Mouse (Mus musculus) spleen, postnatal 4 days (tissue): ENCODE measurements at regions not wholly inside any gene's neighbourhood (a gene's known extent, or its start where the extent isn't known, plus 50 kb on each side); places are given as distances from the start of the nearest gene placed in this dataset.
"Not testable (repeated sequence)": the region's sequence is repeated elsewhere in the genome, so short reads cannot be mapped to it uniquely, and the experiment has no call there.

Experiments used
- DNase-seq, 2 experiments: peaks; one replicate each; pipeline ENCODE4 v3.0.0; 2022; ENCODE audit warnings: low spot score in 2 of 2

DNA sequence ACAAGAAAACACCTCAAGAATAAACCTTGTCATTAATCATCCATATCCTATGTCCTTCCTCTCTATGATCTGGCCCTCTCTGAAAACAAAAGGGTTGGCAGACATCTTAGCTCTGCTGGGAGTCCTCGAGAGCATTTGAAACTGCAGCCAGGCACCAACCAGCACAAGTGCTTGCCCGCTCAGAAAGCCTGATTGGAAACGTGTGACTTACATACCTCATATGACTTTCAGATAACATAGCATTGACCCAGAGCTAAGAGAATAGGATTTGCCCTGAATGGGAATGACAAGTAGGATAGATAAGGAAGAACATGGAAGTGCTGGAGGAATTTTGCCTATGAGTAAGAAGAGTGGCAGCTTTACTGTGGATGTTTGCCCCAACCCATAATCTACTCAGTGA, 447.1 kb upstream of the Dab2 start:
- no peak for DNase-seq

- no peak for DNase-seq
Observed at GRCm38 (mm10) chr15:5869289-5869688, 430.3 kb upstream of the Dab2 start.

DNA sequence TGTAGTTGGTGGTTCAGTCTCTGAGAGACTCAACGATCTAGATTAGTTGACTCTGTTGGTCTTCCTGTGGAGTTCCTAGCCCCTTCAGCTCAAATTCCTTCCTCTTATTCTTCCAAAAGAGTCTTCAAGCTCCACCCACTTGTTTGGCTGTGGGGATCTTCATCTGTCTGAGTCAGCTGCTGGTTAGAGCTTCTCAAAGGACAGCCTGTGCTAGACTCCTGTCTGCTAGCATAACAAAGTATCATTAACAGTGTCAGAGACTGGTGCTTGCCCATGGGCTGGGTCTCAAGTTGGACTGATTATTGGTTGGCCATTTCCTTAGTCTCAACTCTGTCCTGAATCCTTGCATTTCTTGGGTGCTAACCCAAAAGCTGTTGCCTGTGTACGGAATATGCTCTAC, 429.7 kb upstream of the Dab2 start:
- no peak for DNase-seq

GRCm38 (mm10) chr15:5872042-5872441, 427.5 kb upstream of the Dab2 start:
- DNase-seq: no peak

DNA sequence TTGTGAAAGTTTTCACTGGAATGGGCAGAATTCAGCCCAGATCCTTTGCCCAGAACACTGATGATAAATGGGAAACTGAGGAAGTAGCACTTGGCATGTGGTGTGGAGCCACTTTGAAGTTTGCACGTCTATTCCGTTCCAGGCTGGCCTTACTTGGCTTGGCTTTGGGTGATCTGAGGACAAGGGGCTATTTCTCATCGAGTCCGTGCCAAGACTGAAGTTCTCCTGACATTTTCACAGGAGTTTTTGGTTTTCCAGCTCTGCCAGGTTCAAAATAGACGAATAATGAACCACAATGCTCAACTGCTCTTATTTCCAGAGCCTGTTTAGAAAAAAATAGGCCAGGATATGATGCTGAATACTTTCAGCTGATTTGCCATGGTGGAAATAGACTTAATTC, 421.8 kb upstream of the Dab2 start:
- no peak for DNase-seq

- DNase-seq: no peak
Observed at GRCm38 (mm10) chr15:5891188-5891587, 408.4 kb upstream of the Dab2 start.

- DNase-seq: no peak
Observed at GRCm38 (mm10) chr15:5892034-5892433, 407.6 kb upstream of the Dab2 start.

- DNase-seq: not testable (repeated sequence)
Observed at GRCm38 (mm10) chr15:5895688-5896470, 403.7 kb upstream of the Dab2 start.

DNA sequence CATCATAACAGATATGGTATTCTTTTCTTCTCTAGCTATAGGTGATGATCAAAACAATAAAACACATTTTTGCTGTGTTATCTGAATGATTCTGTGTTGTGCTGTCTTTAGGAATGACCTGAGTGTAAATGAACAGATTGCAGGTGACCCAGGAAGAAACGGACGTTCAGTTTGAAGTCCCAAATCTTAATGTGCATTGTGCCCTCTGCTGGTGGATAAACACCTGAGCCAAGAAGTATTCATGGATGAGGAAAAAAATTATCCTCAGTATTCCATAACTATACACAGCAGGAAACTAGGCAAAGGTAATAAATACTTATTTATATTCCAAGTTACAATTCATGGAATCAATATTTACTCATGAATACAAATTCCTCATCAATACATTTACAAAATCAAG, 384.3 kb upstream of the Dab2 start:
- DNase-seq: no peak

- DNase-seq: no peak
Observed at GRCm38 (mm10) chr15:5920058-5920457, 379.5 kb upstream of the Dab2 start.

GRCm38 (mm10) chr15:5927768-5928167, 371.8 kb upstream of the Dab2 start:
- DNase-seq: no peak

- DNase-seq: no peak
Observed at GRCm38 (mm10) chr15:5933586-5933985, 366.0 kb upstream of the Dab2 start.

- no peak for DNase-seq
Observed at GRCm38 (mm10) chr15:5940945-5941344, 358.6 kb upstream of the Dab2 start.

DNA sequence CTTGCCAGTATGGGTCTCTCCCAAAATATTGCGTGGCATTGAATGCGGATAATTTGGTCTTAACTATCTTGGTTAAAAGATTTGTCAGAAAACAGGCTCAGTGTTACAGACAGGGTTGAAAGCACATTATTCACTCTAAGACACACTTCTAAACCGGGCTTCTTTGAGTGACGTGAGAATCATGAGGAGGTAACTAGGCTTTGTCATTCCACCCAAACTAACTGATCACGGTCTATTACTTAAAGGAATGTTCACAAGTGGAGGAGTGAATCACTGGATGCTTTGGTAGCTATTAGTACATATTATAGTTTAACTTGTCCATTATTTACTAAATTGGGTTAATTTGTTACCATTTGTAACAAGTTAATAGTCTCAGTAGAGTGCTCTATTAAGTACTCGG, 352.9 kb upstream of the Dab2 start:
- no peak for DNase-seq

DNA sequence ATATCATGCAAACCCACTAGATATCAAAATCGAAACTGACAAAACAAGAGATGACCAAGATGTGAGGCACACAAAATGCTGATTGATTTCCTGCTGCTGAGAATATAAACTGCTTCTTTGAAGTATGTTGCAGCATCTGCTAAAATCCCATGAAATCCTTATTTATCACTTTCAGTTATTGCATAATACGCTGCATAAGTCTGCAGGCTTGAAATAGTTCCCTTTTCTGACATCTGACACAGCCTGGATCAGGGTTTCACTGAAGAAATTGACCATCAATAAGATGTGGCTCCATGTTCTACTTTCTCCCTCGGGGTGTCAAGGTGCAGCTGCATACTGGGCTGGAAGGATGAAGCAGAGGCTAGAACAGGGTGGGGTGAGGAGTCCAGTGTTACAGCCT, 348.7 kb upstream of the Dab2 start:
- no peak for DNase-seq

- not testable (repeated sequence) for DNase-seq
Observed at GRCm38 (mm10) chr15:5951661-5952060, 347.9 kb upstream of the Dab2 start.

DNA sequence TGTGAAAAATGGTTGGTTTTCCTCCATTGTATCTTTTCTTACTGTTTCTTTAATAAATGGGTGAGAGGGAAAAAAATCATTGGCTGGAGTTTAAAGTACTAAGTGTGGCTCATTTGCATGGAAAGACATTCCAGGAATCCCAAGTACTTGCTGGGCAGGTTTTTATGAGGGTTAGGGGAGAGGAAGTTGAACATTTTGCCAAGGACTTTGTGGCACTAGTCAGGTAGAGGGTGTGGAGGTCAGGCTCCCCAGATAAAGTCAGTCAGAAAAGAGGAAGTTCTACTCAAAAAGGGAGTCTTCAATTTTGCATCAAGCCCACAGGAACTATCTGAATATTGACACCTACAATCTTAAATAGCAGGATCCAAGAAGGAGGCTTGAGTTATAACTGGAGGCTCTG, 346.5 kb upstream of the Dab2 start:
- no peak for DNase-seq

DNA sequence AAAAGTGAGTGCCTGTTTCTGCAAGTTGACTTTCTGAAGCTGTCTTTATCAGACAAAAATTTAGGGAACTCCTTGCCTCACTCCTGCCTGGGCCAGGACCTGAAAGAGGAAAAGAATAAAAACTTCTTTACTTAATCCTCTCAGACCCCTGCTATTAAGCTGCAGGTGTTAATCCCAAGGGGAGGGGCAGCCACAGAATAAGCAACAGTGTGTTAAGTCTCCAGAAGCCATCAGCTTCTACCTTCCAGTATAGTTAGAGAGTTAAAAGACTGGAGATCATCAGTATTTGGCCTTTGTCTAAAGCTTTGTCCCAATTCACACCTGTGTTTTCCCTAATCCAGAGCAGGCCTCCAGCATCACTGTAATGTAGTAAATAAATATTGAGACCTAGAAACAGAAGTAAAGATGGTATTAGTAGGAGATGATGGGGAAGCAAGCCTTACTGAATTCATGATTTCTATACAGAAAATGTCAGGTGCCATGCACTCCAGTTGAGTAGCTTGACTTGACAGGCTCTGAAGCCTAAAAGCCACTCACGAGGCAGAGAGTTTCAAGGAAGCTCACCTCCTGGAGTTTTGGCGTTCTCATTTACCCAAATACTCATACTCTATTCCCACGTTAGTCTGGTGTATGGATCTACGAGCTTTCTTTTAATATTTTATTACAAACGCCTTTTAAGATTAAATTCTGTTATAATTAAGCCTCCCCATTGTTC, 308.1 kb upstream of the Dab2 start:
- no peak for DNase-seq

DNA sequence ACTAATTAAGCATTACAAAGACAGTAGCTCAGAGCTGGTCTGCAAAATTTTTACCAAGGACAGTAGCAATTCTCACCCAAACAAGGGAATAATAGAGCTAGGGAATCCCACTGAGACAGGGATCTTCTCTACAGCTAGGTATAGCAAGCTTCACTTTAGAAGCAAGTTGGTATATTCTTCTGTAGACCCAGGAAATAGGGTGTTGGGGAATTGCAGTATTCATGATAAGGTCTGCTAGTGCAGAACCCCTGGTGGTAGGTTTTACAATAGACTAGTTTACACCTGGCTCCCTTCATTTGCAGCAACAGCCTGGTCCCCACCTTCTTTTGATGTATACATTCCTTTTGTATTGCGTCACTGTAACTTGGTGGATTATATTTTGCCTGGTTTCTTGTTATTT, 307.4 kb upstream of the Dab2 start:
- not testable (repeated sequence) for DNase-seq

DNA sequence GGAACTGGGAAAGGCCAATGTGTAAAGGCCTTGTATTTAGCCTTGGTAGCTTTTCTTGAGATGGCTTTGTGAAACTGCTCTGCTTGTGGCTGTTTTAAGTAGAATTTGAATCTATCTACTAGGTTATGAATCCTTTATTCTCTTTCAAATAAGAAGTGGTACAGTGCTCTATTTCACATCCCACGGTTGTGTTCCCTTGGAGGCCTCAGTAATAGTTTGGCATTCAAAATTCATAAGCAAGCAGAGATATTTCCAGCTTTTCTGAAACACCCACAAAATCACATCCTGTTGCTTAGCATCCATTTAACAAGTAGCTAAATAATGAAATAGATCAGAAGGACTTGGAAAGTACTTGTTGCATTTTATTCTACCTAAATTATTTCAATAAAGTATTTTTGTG, 298.8 kb upstream of the Dab2 start:
- DNase-seq: no peak

- DNase-seq: no peak
Observed at GRCm38 (mm10) chr15:6001394-6001793, 298.2 kb upstream of the Dab2 start.

- DNase-seq: no peak
Observed at GRCm38 (mm10) chr15:6014982-6015381, 284.6 kb upstream of the Dab2 start.

DNA sequence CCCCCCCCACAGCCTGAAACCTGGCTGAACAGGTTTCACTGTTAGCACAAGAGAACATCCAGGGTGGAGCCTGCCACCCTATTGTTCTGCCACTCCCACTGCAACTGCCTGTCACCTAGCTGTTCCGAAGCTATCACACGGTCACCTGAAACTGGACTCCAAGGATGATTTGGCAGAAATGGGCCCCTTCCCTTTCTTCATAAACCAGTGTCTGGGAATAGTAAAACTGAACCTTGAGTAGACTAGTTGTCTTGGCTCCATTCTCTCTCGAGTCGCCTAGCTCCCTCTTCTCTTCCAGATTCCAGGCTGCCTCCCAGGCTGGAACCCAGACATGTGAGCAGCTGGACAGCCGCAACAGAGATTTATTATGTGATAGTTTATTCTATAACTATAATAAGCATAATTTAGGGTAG, 282.9 kb upstream of the Dab2 start:
- no peak for DNase-seq
